Mouse (Mus musculus): ENCODE measurements around the gene Yju2. TPM values are rescaled to one million over a fixed set of nuclear protein-coding genes. Genes with fewer than 3 reads are reported as not detected.

Gene Yju2
- total and polyA plus RNA-seq, 3 experiments: 10.7 to 14.4 (median 12.9) TPM

GRCm38 (mm10) chr17:55963171-55963570 is 4.3 kb downstream of the Yju2 start:
- H3K9me3 ChIP-seq (replicated peaks; ENCODE audit: low read length): no peaks in the 10 kb centered on the region
- H3K79me2 ChIP-seq (replicated peaks; ENCODE audit: control insufficient read depth, extremely low read depth, insufficient read depth, poor library complexity, severe bottlenecking): peaks cover 4% of the 10 kb centered on the region; the same call in 1 of the 2 replicates
- TF ChIP-seq UBTF (IDR thresholded peaks at IDR 0.05; ENCODE audit: low read depth, low read length) (no peak), ZNF384 (IDR thresholded peaks at IDR 0.05; ENCODE audit: low read depth, low read length) (no peak), NRF1 (IDR thresholded peaks at IDR 0.05; ENCODE audit: low read depth, low read length) (no peak), PAX5 (IDR thresholded peaks at IDR 0.05; ENCODE audit: low read length) (no peak), MAFK (IDR thresholded peaks at IDR 0.05; ENCODE audit: insufficient replicate concordance, low read length) (no peak), ELF1 (IDR thresholded peaks at IDR 0.05; ENCODE audit: low read depth, low read length) (no peak), BHLHE40 (IDR thresholded peaks at IDR 0.05; ENCODE audit: low read depth, low read length) (no peak), MEF2A (IDR thresholded peaks at IDR 0.05; ENCODE audit: borderline replicate concordance, low read depth, low read length) (no peak), JUND (conservative IDR thresholded peaks at IDR 0.05; ENCODE audit: low read depth, low read length) (no peak), MAZ (IDR thresholded peaks at IDR 0.05; ENCODE audit: low read depth, low read length) (no peak)
- H3K4me1 ChIP-seq (ENCODE audit: control insufficient read depth in 1 of 2, insufficient read depth in 2 of 2): peaks cover 18 to 34% of the 10 kb centered on the region in 2 experiments
- H3K9ac ChIP-seq (ENCODE audit: insufficient read depth, low read depth): no peak overlapping the region
- H3K4me3 ChIP-seq (replicated peaks in 1 of 3; ENCODE audit: low read depth in 2 of 3, low read length in 2 of 3, poor library complexity in 1 of 3): no peak overlapping the region
- no peak for DNase-seq (ENCODE audit: extremely low read depth)
- in situ Hi-C loops (cut with MboI; ENCODE audit: low pct_ligation_motif_present, low pct_unique_long_range_greater_than_20kb, low sequenced_read_pairs) (no loop called here), dilution Hi-C loops (cut with MboI; ENCODE audit: extremely low pct_ligation_motif_present, extremely low pct_unique_long_range_greater_than_20kb, low sequenced_read_pairs) (no loop called here)
- no peaks in the 10 kb centered on the region for H3K27me3 ChIP-seq (replicated peaks)
- peaks cover 54 to 75% of the 10 kb centered on the region in 2 experiments for H3K36me3 ChIP-seq (replicated peaks in 1 of 2; ENCODE audit: control insufficient read depth in 1 of 2, insufficient read depth in 1 of 2, low read length in 1 of 2)
- no peak overlapping the region for H3K4me2 ChIP-seq (ENCODE audit: insufficient read depth, low read depth, poor library complexity, severe bottlenecking)
- H3K27ac ChIP-seq (ENCODE audit: insufficient read depth, low read depth): no peak overlapping the region

GRCm38 (mm10) chr17:55964496-55964895 is 5.6 kb downstream of the Yju2 start:
- Histone ChIP-seq H3K27me3 (replicated peaks) (no peaks in the 10 kb centered on the region), H3K4me2 (ENCODE audit: insufficient read depth, low read depth, poor library complexity, severe bottlenecking) (no peak overlapping the region), H3K9me3 (replicated peaks; ENCODE audit: low read length) (no peaks in the 10 kb centered on the region), H3K4me1 (ENCODE audit: control insufficient read depth in 1 of 2, insufficient read depth in 2 of 2) (peaks cover 18 to 37% of the 10 kb centered on the region in 2 experiments), H3K79me2 (replicated peaks; ENCODE audit: control insufficient read depth, extremely low read depth, insufficient read depth, poor library complexity, severe bottlenecking) (peaks cover 4% of the 10 kb centered on the region; the same call in 1 of the 2 replicates), H3K9ac (ENCODE audit: insufficient read depth, low read depth) (no peak overlapping the region), H3K36me3 (replicated peaks in 1 of 2; ENCODE audit: control insufficient read depth in 1 of 2, insufficient read depth in 1 of 2, low read length in 1 of 2) (peaks cover 54 to 88% of the 10 kb centered on the region in 2 experiments), H3K27ac (ENCODE audit: insufficient read depth, low read depth) (no peak overlapping the region), H3K4me3 (replicated peaks in 1 of 3; ENCODE audit: low read depth in 2 of 3, low read length in 2 of 3, poor library complexity in 1 of 3) (no peak overlapping the region)
- DNase-seq (ENCODE audit: extremely low read depth): no peak
- TF ChIP-seq IRF4 (IDR thresholded peaks at IDR 0.05; ENCODE audit: low read depth, low read length) (no peak), BHLHE40 (IDR thresholded peaks at IDR 0.05; ENCODE audit: low read depth, low read length) (no peak), RCOR1 (conservative IDR thresholded peaks at IDR 0.05; ENCODE audit: low read depth, low read length) (no peak), ZKSCAN1 (IDR thresholded peaks at IDR 0.05; ENCODE audit: borderline replicate concordance, low read depth, low read length) (no peak), MAFK (IDR thresholded peaks at IDR 0.05; ENCODE audit: insufficient replicate concordance, low read length) (no peak), USF1 (IDR thresholded peaks at IDR 0.05; ENCODE audit: low read depth, low read length) (no peak), CHD2 (IDR thresholded peaks at IDR 0.05; ENCODE audit: low read length) (no peak), EP300 (IDR thresholded peaks at IDR 0.05; ENCODE audit: low read length) (no peak), GABPA (IDR thresholded peaks at IDR 0.05; ENCODE audit: insufficient replicate concordance, low read depth, low read length) (no peak), NELFE (IDR thresholded peaks at IDR 0.05; ENCODE audit: low read depth, low read length) (no peak), MAZ (IDR thresholded peaks at IDR 0.05; ENCODE audit: low read depth, low read length) (no peak), PAX5 (IDR thresholded peaks at IDR 0.05; ENCODE audit: low read length) (no peak), ZMIZ1 (IDR thresholded peaks at IDR 0.05; ENCODE audit: low read depth, low read length) (no peak), MYC (IDR thresholded peaks at IDR 0.05; ENCODE audit: low read depth, low read length) (no peak), HCFC1 (IDR thresholded peaks at IDR 0.05; ENCODE audit: low read depth, low read length) (no peak), TBP (conservative IDR thresholded peaks at IDR 0.05; ENCODE audit: low read depth, low read length) (no peak)
- in situ Hi-C loops (cut with MboI; ENCODE audit: low pct_ligation_motif_present, low pct_unique_long_range_greater_than_20kb, low sequenced_read_pairs) (no loop called here), dilution Hi-C loops (cut with MboI; ENCODE audit: extremely low pct_ligation_motif_present, extremely low pct_unique_long_range_greater_than_20kb, low sequenced_read_pairs) (no loop called here)
